Mouse (Mus musculus): Measurements from ENCODE around the gene Tbc1d9b.
A peak's percentile ranks its signal among the peaks of the same experiment; 100 is the strongest.

Gene Tbc1d9b

DNA sequence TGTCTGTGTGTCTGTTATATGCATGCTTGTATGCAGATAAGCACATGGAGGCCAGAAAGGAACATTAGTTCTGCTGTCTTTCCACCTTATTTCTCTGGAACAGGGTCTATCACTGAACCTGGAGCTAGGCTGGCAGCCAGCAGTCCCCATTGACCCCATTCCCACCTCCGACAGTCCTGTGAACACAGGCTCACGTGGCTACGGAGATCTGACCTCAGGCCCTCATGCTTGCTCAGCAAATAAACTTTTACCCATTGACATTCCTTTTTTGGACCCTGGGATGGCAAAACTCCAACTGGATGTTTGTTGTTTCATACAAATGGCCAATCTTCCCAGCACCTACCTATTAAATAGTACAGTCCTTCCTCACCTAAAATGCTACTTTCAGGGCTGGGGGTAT, 45.2 kb downstream of the Tbc1d9b start:
- DNase-seq (ENCODE audit: low spot score): no peak

GRCm38 (mm10) chr11:50177111-50177510, 45.9 kb downstream of the Tbc1d9b start:
- no peak for DNase-seq (ENCODE audit: low spot score)

DNA sequence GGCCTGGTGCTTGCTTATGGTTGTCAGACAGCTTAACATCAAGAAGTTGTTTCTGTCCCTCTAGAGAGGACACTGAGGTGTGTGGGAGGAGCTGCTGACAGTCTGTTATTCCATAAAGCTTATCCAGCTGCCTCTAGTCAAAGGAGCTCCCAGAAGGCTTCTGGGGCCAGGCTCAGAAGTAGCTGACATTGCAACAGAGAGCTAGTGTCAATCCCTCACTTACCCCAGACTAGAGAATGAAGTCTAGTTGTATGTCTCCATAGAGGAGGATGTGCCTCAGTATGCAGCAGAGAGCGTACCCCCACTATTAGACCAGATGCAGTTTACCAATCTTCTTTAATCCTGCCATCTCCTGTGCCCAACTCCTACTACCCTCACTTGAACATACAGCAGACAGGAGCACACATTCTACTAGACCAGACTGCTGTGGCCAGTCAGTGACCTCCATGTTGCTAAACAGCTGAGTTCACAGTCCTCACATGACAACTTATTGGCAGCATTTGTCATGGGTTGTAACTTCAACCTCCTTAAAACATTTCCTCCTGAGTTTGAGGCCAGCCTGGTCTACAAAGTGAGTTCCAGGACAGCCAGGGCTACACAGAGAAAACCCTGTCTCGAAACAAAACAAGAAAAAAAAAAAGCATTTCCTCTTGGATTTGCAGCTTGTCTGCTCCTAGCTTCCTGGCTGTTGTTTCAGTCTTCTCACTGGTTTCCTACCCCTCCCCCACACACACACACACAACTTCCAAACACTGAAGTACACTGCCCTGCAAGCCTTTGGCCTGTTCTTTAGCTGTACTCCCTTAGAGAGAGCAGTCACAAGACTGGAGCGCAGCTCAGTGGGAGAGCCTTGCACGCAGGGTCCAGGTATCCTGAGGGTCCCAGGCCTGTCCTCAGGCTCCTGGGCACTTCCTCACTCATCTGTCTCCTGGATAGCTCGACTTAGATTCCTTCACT, 47.6 kb downstream of the Tbc1d9b start:
- DNase-seq (ENCODE audit: low spot score): no peak

- DNase-seq (ENCODE audit: low spot score): no peak
Measured at GRCm38 (mm10) chr11:50180478-50181231, 49.5 kb downstream of the Tbc1d9b start.

GRCm38 (mm10) chr11:50182702-50183101, 51.5 kb downstream of the Tbc1d9b start:
- no peak for DNase-seq (ENCODE audit: low spot score)

GRCm38 (mm10) chr11:50184788-50185187, 53.6 kb downstream of the Tbc1d9b start:
- no peak for DNase-seq (ENCODE audit: low spot score)

DNA sequence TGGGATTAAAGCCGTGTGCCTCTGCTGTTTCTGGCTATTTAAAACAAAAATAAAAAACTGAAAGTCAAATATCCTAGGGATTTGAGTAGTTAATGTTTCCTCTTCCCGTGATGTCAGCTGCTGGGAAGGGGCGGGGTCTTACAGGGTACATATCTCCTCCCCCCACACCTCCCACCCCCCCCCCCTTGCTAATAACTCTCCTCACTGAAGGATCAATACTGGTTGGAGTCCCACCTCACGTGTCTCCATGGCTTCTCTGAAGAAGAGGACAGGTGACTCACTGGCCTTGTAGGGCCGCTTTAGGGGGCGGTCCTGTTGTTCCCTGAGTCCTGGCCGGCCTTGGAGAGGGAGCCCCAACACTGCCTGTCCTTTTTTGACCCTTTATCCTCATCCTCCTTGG, 57.5 kb downstream of the Tbc1d9b start:
- no peak for DNase-seq (ENCODE audit: low spot score)

GRCm38 (mm10) chr11:50190362-50190761, 59.2 kb downstream of the Tbc1d9b start:
- DNase-seq (ENCODE audit: low spot score): no peak

DNA sequence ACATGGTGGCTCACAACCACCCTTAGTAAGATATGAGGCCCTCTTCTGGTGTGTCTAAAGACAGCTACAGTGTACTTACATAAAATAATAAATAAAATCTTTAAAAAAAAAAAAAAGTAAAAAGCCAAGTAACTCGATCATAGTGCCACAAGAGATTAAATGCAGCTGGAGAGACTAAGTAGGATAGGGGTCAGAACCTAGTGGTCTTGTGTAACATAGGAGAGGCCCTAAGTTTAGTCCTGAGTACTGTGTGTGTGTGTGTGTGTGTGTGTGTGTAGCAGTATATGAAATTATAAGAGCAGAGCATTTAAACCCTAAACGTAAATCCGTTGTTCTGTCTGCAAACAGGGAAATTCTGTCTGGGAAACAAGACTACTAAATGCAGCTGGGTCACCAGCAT, 61.1 kb downstream of the Tbc1d9b start:
- no peak for DNase-seq (ENCODE audit: low spot score)

- DNase-seq (ENCODE audit: low spot score): no peak
Measured at GRCm38 (mm10) chr11:50194070-50194469, 62.9 kb downstream of the Tbc1d9b start.

DNA sequence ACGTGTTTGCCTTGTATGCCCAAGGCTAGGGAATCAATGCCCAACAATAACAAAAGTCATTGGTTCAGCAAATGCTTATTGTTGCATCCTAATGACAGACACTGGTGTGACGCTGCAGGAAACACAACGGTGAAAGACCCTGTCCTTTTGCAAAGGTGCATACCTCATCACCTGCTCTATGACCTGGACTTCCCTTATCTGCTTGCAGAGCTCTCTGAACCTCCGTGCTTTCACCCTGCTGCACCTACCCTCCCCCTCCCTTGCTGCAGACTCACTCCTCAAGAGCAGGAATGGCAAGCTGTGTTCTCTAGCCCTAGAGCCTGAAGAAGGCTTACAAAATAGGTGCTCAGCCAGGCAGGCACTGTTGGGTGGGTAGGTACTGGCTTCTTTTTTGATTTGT, 63.6 kb downstream of the Tbc1d9b start:
- no peak for DNase-seq (ENCODE audit: low spot score)

DNA sequence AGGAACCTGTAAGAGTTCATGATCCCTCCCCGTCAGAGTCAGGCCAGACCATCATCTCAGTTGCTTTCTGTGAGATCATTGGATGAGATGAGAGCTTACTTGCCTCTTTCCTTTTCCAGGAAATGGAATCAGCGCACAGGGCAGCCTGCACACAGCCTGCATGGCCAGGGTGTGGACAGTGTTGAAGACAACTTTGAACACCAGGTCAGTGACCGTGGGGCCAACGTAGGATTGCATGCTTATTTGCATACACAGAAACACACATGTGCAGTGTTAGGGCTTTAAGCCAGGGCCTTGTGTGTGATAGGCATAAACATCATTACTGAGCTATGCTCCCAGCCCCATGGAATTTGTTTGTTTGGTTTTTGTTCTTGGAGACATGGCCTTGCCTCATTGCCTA, 66.3 kb downstream of the Tbc1d9b start:
- no peak for DNase-seq (ENCODE audit: low spot score)

DNA sequence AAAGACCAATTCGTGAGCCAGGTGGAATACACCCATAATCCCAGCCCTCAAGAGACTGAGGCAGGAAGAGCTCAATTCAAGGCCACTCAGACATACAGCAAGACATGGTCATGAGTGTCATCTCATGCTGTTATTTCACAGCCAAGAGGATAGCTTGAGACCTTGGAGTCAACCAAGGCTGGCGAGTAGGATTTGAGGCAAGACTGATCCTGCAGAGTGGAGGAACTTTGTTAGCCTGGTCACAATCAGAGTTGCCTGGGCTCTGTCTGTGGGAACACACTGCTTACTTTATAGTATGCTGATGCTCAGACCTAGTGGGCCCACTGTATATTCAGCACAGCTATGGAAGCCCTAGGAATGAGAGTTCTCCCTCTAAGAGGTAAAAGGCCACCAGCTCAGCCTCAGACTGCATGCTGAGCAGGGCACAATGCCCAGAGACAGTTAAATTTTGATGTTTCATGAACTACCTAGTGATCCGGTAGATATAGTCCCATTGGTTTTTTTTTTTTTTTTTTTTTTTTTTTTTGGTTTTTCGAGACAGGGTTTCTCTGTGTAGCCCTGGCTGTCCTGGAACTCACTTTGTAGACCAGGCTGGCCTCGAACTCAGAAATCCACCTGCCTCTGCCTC, 67.1 kb downstream of the Tbc1d9b start:
- no peak for DNase-seq (ENCODE audit: low spot score)

DNA sequence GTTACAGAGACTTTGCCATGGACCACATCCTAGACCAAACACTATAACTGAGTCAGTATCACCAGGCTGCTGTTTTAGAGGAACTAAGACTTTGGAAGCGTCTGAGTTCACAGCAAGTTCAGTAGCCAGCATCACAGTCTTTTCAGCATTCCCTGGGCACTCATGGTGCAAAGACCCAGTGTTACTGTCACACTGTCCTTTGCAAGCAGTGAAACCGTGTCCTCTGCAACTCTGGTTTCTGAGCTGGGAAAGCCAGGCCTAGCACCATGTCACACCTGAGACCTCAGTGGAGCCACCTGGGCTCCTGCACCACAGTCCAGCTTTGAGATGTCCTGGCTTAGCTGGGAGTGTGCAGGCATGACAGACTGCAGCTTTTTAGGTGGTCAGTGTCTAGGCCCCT, 67.7 kb downstream of the Tbc1d9b start:
- DNase-seq (ENCODE audit: low spot score): no peak

DNA sequence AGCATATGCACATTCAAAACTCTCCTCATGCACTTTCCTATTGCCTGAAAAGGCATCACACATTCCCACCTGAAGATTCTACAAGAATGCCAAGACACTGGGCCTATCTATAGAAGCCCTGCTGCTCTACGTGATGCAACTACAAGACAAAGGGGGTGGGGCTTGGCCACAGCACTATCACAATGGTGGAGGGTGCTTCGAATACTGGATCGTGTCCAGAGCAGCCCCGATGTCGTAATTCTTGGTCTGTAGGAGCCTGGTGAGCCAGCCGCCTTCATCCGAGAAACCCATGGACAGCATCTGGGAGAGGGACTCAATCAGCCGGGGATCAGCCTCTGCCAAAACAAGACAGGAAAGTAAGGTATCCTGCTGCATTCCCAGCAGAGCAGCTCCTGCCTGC, 69.4 kb downstream of the Tbc1d9b start:
- DNase-seq (ENCODE audit: low spot score): no peak

DNA sequence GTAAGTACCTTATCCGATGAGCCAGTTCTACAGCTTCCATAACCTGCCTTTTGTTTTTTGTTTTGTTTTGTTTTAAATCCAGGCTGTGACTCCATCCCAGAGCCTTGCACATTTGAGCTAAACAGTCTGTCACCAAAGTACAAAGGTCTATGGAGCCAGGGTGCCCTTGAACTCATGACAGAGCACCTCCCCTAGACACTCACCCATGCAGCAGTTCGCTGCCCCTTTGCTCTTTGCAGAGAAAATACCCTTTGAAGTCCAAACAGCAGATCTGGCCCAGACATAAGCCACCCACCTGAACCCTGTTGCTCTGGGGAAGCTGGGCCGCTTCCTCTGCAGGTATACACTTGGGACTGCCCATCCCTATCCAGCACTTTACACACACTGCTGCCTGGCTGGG, 70.4 kb downstream of the Tbc1d9b start:
- no peak for DNase-seq (ENCODE audit: low spot score)

- no peak for DNase-seq (ENCODE audit: low spot score)
Measured at GRCm38 (mm10) chr11:50203302-50203827, 72.2 kb downstream of the Tbc1d9b start.

- DNase-seq (ENCODE audit: low spot score): no peak
Measured at GRCm38 (mm10) chr11:50205434-50205833, 74.2 kb downstream of the Tbc1d9b start.

DNA sequence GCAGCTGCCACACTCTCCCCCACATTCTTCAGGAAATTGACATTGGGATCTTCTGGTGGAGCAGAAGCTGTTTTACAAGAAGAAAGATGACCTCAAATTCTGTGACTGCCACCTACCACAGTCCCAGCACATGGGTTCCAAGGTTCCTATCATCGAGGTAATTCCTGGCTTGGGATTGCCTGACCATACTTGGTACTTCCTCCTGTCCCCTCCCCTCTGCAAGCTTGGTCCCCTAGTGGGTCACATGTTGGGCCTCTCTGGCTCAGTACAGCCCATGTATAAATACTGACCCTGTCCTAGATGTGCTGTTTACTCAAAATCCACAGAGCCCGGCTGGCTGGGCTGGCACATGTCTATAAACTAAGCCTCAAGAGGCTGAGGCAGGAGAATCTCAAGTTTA, 74.8 kb downstream of the Tbc1d9b start:
- no peak for DNase-seq (ENCODE audit: low spot score)

- DNase-seq (ENCODE audit: low spot score): no peak
Measured at GRCm38 (mm10) chr11:50207344-50207743, 76.1 kb downstream of the Tbc1d9b start.

GRCm38 (mm10) chr11:50208039-50208438, 76.8 kb downstream of the Tbc1d9b start:
- DNase-seq (ENCODE audit: low spot score): no peak

- peak; percentile 74 for DNase-seq (ENCODE audit: low spot score)
Measured at GRCm38 (mm10) chr11:50210101-50210504, 78.9 kb downstream of the Tbc1d9b start.

Data from urinary bladder, postnatal 25 days (tissue).